Mouse (Mus musculus) limb, embryonic 14.5 days (tissue): ENCODE results near the gene Fopnl. TPM values are rescaled to one million over a fixed set of nuclear protein-coding genes. Genes with fewer than 3 reads are reported as not detected.

ENCODE experiments used
- ATAC-seq: fragments of 200-750 bp; cut with Nextera tagmentation; 2 replicates; pipeline ENCODE4 v1.8.0; 2017; ENCODE audit warnings: low read depth, moderate number of reproducible peaks, moderate TSS enrichment; ENCODE audit not compliant: low FRiP score
- DNase-seq: peaks from one replicate; pipeline ENCODE4 v3.0.0-alpha.2; 2015; ENCODE audit warnings: low spot score
- H3K27ac ChIP-seq: fragments of 300-500 bp; sonication (generic); replicated peaks from 2 replicates; pipeline ENCODE4 v1.5.1; 2014; ENCODE audit warnings: low read depth, mild to moderate bottlenecking, low read length, moderate library complexity, mixed read lengths
- H3K27me3 ChIP-seq: fragments of 300-500 bp; sonication (generic); 2 replicates; pipeline ENCODE4 v1.6.1; 2014; ENCODE audit warnings: low read length, mixed read lengths; ENCODE audit not compliant: control insufficient read depth, insufficient read depth
- H3K36me3 ChIP-seq: fragments of 300-500 bp; sonication (generic); 2 replicates; pipeline ENCODE4 v1.6.1; 2014; ENCODE audit warnings: mild to moderate bottlenecking, low read length, moderate library complexity, mixed read lengths; ENCODE audit not compliant: control insufficient read depth, insufficient read depth
- H3K4me1 ChIP-seq: fragments of 300-500 bp; sonication (generic); 2 replicates; pipeline ENCODE4 v1.6.1; 2014; ENCODE audit warnings: antibody characterized with exemption, low read length, mixed read lengths; ENCODE audit not compliant: control insufficient read depth, insufficient read depth
- H3K4me2 ChIP-seq: fragments of 300-500 bp; sonication (generic); replicated peaks from 2 replicates; pipeline ENCODE4 v1.6.1; 2014; ENCODE audit warnings: low read depth, mild to moderate bottlenecking, low read length, moderate library complexity; ENCODE audit not compliant: severe bottlenecking
- H3K4me3 ChIP-seq: fragments of 300-500 bp; sonication (generic); replicated peaks from 2 replicates; pipeline ENCODE4 v1.5.1; 2014; ENCODE audit warnings: low read length
- H3K9ac ChIP-seq: fragments of 300-500 bp; sonication (generic); 2 replicates; pipeline ENCODE4 v1.6.1; 2014; ENCODE audit warnings: mild to moderate bottlenecking, low read depth, low read length, moderate library complexity; ENCODE audit not compliant: severe bottlenecking
- H3K9me3 ChIP-seq: fragments of 300-500 bp; sonication (generic); 2 replicates; pipeline ENCODE4 v1.6.1; 2016; ENCODE audit warnings: low read length; ENCODE audit not compliant: control insufficient read depth
- POLR2A ChIP-seq: fragments of 200-500 bp; IDR thresholded peaks from 2 replicates; pipeline ENCODE4 v1.8.0; 2012; ENCODE audit warnings: inconsistent platforms, mild to moderate bottlenecking, moderate library complexity, borderline replicate concordance; ENCODE audit not compliant: insufficient read depth, insufficient read length; ENCODE audit errors: extremely low read depth
- WGBS: fragments of 180-500 bp; shearing (Covaris S2); extraction: QIAGEN DNeasy Blood & Tissue Kit; methylation state at CpG from one replicate; pipeline ENCODE4 v1.1.7; 2014; 5-methylcytosine and 5-hydroxymethylcytosine counted together
- polyA plus RNA-seq, 2 experiments: library from polyadenylated mRNA; depleted of rRNA in 1 of 2; stranded (reverse) in 1 of 2; unstranded in 1 of 2; fragments of >200 nt; fragmentation: Nextera tagmentation in 1 of 2; extraction: Ambion mirVana in 1 of 2; gene quantifications; 2 replicates each; pipeline versions ENCODE4 v1.2.1 to v1.2.3; 2012 to 2014

The Fopnl gene
- polyA plus RNA-seq, 2 experiments: 65.2 to 143 TPM

DNA sequence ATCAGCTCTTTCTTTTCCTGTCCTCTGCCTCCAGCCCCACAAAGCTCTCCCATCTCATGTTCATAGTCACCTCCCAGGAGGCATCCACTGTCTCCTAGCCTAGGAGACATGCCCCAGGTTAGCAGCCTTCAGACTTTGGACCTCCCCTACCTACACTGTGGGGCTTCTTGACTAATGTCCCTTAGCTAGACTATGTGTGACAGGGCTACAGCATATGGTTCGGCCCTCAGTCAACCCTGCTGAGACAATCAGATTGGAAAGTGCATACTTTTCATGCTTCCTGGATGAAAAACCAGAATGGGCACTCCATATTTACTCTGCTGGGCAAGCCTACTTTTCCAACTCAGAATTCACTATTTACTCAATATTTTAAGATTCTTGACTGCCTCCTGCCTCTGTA lies 54.8 kb downstream of the Fopnl start:
- Histone ChIP-seq H3K4me1 (no peaks in the 10 kb centered on the region), H3K27ac (no peak overlapping the region), H3K9me3 (no peaks in the 10 kb centered on the region; the same call in 1 of the 2 replicates), H3K36me3 (no peaks in the 10 kb centered on the region), H3K4me2 (no peak overlapping the region), H3K27me3 (no peaks in the 10 kb centered on the region), H3K4me3 (no peak overlapping the region), H3K9ac (no peak overlapping the region)
- 82% methylated on average over 1 of the region's 1 CpGs for WGBS
- no peak for TF ChIP-seq POLR2A
- DNase-seq (no peak), ATAC-seq (no peak)

GRCm38 (mm10) chr16:14258856-14259255 lies 58.3 kb downstream of the Fopnl start:
- H3K4me2 ChIP-seq: no peak overlapping the region
- ATAC-seq (no peak), DNase-seq (no peak)
- H3K27me3 ChIP-seq: no peaks in the 10 kb centered on the region
- no peak overlapping the region for H3K4me3 ChIP-seq
- no peak overlapping the region for H3K9ac ChIP-seq
- 16% methylated on average over 2 of the region's 2 CpGs for WGBS
- H3K9me3 ChIP-seq: no peaks in the 10 kb centered on the region; the same call in 1 of the 2 replicates
- no peak for TF ChIP-seq POLR2A
- no peak overlapping the region for H3K27ac ChIP-seq
- no peaks in the 10 kb centered on the region for H3K4me1 ChIP-seq
- no peaks in the 10 kb centered on the region for H3K36me3 ChIP-seq

DNA sequence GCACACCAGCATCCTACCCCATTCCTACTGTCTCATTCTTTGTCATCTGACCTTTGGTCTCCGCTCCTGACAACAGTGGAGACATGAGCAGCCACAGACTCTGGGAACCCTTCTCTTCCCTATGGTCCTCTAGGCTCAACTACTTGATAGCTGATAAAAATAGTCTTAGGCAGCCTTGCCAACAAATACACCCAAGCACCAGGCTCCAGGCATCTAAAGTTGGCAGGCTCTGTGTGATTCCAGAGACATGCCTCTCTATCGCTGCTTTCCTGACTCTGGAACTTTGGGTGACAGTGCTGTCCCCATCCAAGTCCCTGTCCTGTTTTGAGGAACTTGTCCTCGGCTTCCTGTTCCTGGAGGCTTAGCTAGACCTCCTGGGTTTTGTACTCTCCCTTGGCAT lies 63.6 kb downstream of the Fopnl start:
- no peak overlapping the region for H3K4me2 ChIP-seq
- H3K9me3 ChIP-seq: no peaks in the 10 kb centered on the region
- no peaks in the 10 kb centered on the region for H3K4me1 ChIP-seq
- DNase-seq (no peak), ATAC-seq (no peak)
- no peak for TF ChIP-seq POLR2A
- no peak overlapping the region for H3K4me3 ChIP-seq
- H3K27ac ChIP-seq: no peak overlapping the region
- H3K36me3 ChIP-seq: no peaks in the 10 kb centered on the region
- no peak overlapping the region for H3K9ac ChIP-seq
- WGBS: 77% methylated on average over 3 of the region's 3 CpGs
- H3K27me3 ChIP-seq: no peaks in the 10 kb centered on the region

GRCm38 (mm10) chr16:14252877-14253276 lies 64.3 kb downstream of the Fopnl start:
- no peak for TF ChIP-seq POLR2A
- DNase-seq (no peak), ATAC-seq (no peak)
- no peak overlapping the region for H3K4me2 ChIP-seq
- H3K36me3 ChIP-seq: no peaks in the 10 kb centered on the region
- no peaks in the 10 kb centered on the region for H3K9me3 ChIP-seq
- no peak overlapping the region for H3K27ac ChIP-seq
- H3K4me3 ChIP-seq: no peak overlapping the region
- 84% methylated on average over 4 of the region's 4 CpGs for WGBS
- H3K4me1 ChIP-seq: no peaks in the 10 kb centered on the region
- H3K27me3 ChIP-seq: no peaks in the 10 kb centered on the region
- H3K9ac ChIP-seq: no peak overlapping the region

GRCm38 (mm10) chr16:14249913-14250312 lies 67.3 kb downstream of the Fopnl start:
- TF ChIP-seq POLR2A: no peak
- Histone ChIP-seq H3K27ac (no peak overlapping the region), H3K4me2 (no peak overlapping the region), H3K9me3 (no peaks in the 10 kb centered on the region), H3K9ac (no peak overlapping the region), H3K4me3 (no peak overlapping the region), H3K36me3 (no peaks in the 10 kb centered on the region), H3K4me1 (no peaks in the 10 kb centered on the region), H3K27me3 (no peaks in the 10 kb centered on the region)
- no peak; the same call in 1 of the 2 replicates for ATAC-seq
- DNase-seq: no peak
- WGBS: 86% methylated on average over 1 of the region's 1 CpGs

Other genes with a start within 250 kb of the Fopnl start
- gene Nde1, start 154.1 kb downstream of the Fopnl start, polyA plus RNA-seq (2012; rRNA removed): 89.1 and 93.9 TPM in 2 replicates
- gene Nde1, start 154.1 kb downstream of the Fopnl start, polyA plus RNA-seq (2014; fragmentation: Nextera tagmentation; extraction: Ambion mirVana): 89.9 and 95.6 TPM in 2 replicates
- gene Marf1, start 154.1 kb downstream of the Fopnl start, polyA plus RNA-seq (2012; rRNA removed): 19.3 and 20.0 TPM in 2 replicates
- 17.8 and 20.6 TPM in 2 replicates for gene Marf1, start 154.1 kb downstream of the Fopnl start, polyA plus RNA-seq (2014; fragmentation: Nextera tagmentation; extraction: Ambion mirVana)
- gene Myh11, start 26.0 kb downstream of the Fopnl start, polyA plus RNA-seq (2012; rRNA removed): 0.86 and 1.2 TPM in 2 replicates
- 0.87 and 1.5 TPM in 2 replicates for gene Myh11, start 26.0 kb downstream of the Fopnl start, polyA plus RNA-seq (2014; fragmentation: Nextera tagmentation; extraction: Ambion mirVana)
- 11.0 and 11.3 TPM in 2 replicates for gene Abcc1, start 44.2 kb upstream of the Fopnl start, polyA plus RNA-seq (2012; rRNA removed)
- 8.9 and 10.4 TPM in 2 replicates for gene Abcc1, start 44.2 kb upstream of the Fopnl start, polyA plus RNA-seq (2014; fragmentation: Nextera tagmentation; extraction: Ambion mirVana)
- gene A630010A05Rik, start 244.9 kb upstream of the Fopnl start, polyA plus RNA-seq (2012; rRNA removed): not detected in 2 replicates
- not detected in 2 replicates for gene A630010A05Rik, start 244.9 kb upstream of the Fopnl start, polyA plus RNA-seq (2014; fragmentation: Nextera tagmentation; extraction: Ambion mirVana)